Mouse (Mus musculus): ENCODE measurements around the gene Zdhhc7. TPM values are rescaled to one million over a fixed set of nuclear protein-coding genes. Genes with fewer than 3 reads are reported as not detected.
A peak's percentile ranks its signal among the peaks of the same experiment; 100 is the strongest.

Gene Zdhhc7
- total RNA-seq, 2 experiments from 2014 or later, result 31.0 to 36.0 TPM

- intact Hi-C loops (cut with DNase I), result loop anchor here (10.0 kb wide), 1 partner anchor 291 kb away; no protein-coding TSS in a partner anchor
- DNase-seq (ENCODE audit: low spot score in 2 of 2), result no peak
These were observed 25.9 kb downstream of the Zdhhc7 start for GRCm38 (mm10) chr8:120075347-120075746.

- DNase-seq (ENCODE audit: low spot score in 2 of 2), result no peak
- intact Hi-C loops (cut with DNase I), result loop anchor here (5.0 to 10.0 kb wide), 2 partner anchors 82 to 290 kb away; partner anchors contain the start of gene Crispld2
These were observed 26.8 kb downstream of the Zdhhc7 start for GRCm38 (mm10) chr8:120074516-120074915.

GRCm38 (mm10) chr8:120072827-120073226 is 28.5 kb downstream of the Zdhhc7 start:
- intact Hi-C loops (cut with DNase I), result loop anchor here (5.0 to 10.0 kb wide), 2 partner anchors 81 to 288 kb away; partner anchors contain the start of gene Crispld2
- DNase-seq (ENCODE audit: low spot score in 2 of 2), result no peak

GRCm38 (mm10) chr8:120072259-120072658 is 29.0 kb downstream of the Zdhhc7 start:
- DNase-seq (ENCODE audit: low spot score in 2 of 2), result no peak
- intact Hi-C loops (cut with DNase I), result loop anchor here (5.0 to 10.0 kb wide), 2 partner anchors 80 to 287 kb away; partner anchors contain the start of gene Crispld2

- peak; percentile 69 to 81 for DNase-seq (ENCODE audit: low spot score in 2 of 2)
- intact Hi-C loops (cut with DNase I), result loop anchor here (2.0 to 10.0 kb wide), 3 partner anchors 79 to 287 kb away; partner anchors contain the start of gene Crispld2
These were observed 29.6 kb downstream of the Zdhhc7 start for GRCm38 (mm10) chr8:120071684-120072083.

GRCm38 (mm10) chr8:120067936-120068668 is 33.2 kb downstream of the Zdhhc7 start:
- intact Hi-C loops (cut with DNase I), result no loop called here
- DNase-seq (ENCODE audit: low spot score in 2 of 2), result no peak

- intact Hi-C loops (cut with DNase I), result no loop called here
- no peak for DNase-seq (ENCODE audit: low spot score in 2 of 2)
These were observed 35.1 kb downstream of the Zdhhc7 start for GRCm38 (mm10) chr8:120066226-120066625.

- intact Hi-C loops (cut with DNase I), result no loop called here
- DNase-seq (ENCODE audit: low spot score in 2 of 2), result no peak
These were observed 35.7 kb downstream of the Zdhhc7 start for GRCm38 (mm10) chr8:120065611-120066010.

GRCm38 (mm10) chr8:120063326-120063725 is 38.0 kb downstream of the Zdhhc7 start:
- no peak for DNase-seq (ENCODE audit: low spot score in 2 of 2)
- intact Hi-C loops (cut with DNase I), result no loop called here

- intact Hi-C loops (cut with DNase I), result no loop called here
- no peak for DNase-seq (ENCODE audit: low spot score in 2 of 2)
These were observed 38.5 kb downstream of the Zdhhc7 start for GRCm38 (mm10) chr8:120062742-120063141.

- intact Hi-C loops (cut with DNase I), result no loop called here
- DNase-seq (ENCODE audit: low spot score in 2 of 2), result no peak
These were observed 44.2 kb downstream of the Zdhhc7 start for GRCm38 (mm10) chr8:120057078-120057477.

GRCm38 (mm10) chr8:120054833-120055232 is 46.4 kb downstream of the Zdhhc7 start:
- no peak for DNase-seq (ENCODE audit: low spot score in 2 of 2)
- intact Hi-C loops (cut with DNase I), result no loop called here

GRCm38 (mm10) chr8:120052318-120052717 is 49.0 kb downstream of the Zdhhc7 start:
- intact Hi-C loops (cut with DNase I), result no loop called here
- DNase-seq (ENCODE audit: low spot score in 2 of 2), result no peak

GRCm38 (mm10) chr8:120051908-120052307 is 49.4 kb downstream of the Zdhhc7 start:
- intact Hi-C loops (cut with DNase I), result no loop called here

GRCm38 (mm10) chr8:120051006-120051405 is 50.3 kb downstream of the Zdhhc7 start:
- no peak for DNase-seq (ENCODE audit: low spot score in 2 of 2)
- intact Hi-C loops (cut with DNase I), result no loop called here

More at GRCm38 (mm10) chr8:120051908-120052307, 49.4 kb downstream of the Zdhhc7 start:
- no peak for DNase-seq (ENCODE audit: low spot score in 2 of 2)

- intact Hi-C loops (cut with DNase I), result no loop called here
- DNase-seq (ENCODE audit: low spot score in 2 of 2), result no peak
These were observed 50.9 kb downstream of the Zdhhc7 start for GRCm38 (mm10) chr8:120050376-120050775.

- intact Hi-C loops (cut with DNase I), result no loop called here
- no peak for DNase-seq (ENCODE audit: low spot score in 2 of 2)
These were observed 51.3 kb downstream of the Zdhhc7 start for GRCm38 (mm10) chr8:120049949-120050348.

GRCm38 (mm10) chr8:120046258-120047020 is 54.8 kb downstream of the Zdhhc7 start:
- intact Hi-C loops (cut with DNase I), result no loop called here
- peak; percentile 85 to 86 for DNase-seq (ENCODE audit: low spot score in 2 of 2)

GRCm38 (mm10) chr8:120045471-120045870 is 55.8 kb downstream of the Zdhhc7 start:
- intact Hi-C loops (cut with DNase I), result no loop called here
- no peak for DNase-seq (ENCODE audit: low spot score in 2 of 2)

- intact Hi-C loops (cut with DNase I), result no loop called here
- DNase-seq (ENCODE audit: low spot score in 2 of 2), result no peak
These were observed 56.4 kb downstream of the Zdhhc7 start for GRCm38 (mm10) chr8:120044907-120045306.
